Mouse (Mus musculus) adrenal gland, adult 10 weeks (tissue): ENCODE measurements around the gene Armt1. TPM values are rescaled to one million over a fixed set of nuclear protein-coding genes. Genes with fewer than 3 reads are reported as not detected.

Experiments
- polyA plus RNA-seq: library from polyadenylated mRNA; stranded (reverse); fragments of 350-450 nt; fragmentation: Illumina TruSeq; extraction: RNeasy Lipid Tissue Mini Kit (QIAGEN cat#74804); gene quantifications from one replicate; pipeline ENCODE4 v1.2.3, GENCODE M21; 2014; ENCODE audit warnings: low read depth, low replicate concordance

Gene Armt1
- 47.6 TPM for polyA plus RNA-seq

DNA sequence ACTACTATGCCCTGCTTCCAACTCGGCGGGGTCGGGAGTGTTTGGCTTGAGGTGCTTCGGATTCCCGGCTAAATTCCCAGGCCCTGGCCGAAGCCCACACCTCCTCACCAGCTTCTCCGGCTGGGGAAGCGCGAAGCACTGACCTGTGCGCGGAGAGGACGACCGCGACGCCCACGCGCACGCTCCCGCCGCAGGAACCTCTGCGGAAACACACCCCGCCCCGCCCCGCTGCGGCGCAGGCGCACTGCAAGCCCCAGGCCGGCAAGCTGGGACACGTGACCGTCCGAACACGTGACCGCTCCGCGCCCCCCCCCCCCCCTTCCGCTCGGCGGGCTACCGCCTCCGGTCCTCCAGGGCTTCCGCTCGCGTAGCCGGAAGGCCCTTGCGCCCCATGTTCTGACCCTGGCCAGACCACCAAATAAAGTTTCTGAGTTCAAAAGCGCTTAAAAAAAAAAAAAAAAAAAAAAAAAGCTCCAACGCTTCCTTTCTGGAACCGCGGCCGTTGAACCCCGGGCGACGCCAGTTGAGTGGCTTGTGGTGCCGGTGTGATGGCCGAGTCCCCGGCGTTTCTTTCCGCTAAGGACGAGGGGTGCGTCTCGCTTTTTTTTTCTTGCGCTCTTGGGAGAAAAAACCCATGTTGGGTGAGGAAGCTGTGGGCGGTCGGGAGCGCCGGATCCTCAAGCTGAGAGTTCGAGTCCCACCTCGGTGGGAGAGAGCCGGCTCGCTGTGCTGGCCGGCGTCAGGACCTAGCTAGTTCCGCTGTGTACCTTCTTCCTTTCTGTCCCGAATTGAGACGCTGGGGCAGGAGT is at the start of gene Armt1, which contains the start of gene Rmnd1:
Armt1 (plus strand) TSS at position 345 of the 809 bp plus-strand sequence.
Rmnd1 (minus strand) TSS at position 266 of the 809 bp plus-strand sequence.

GRCm38 (mm10) chr10:4387701-4388383 is 44.4 kb upstream of the Armt1 start, which contains the start of gene Zbtb2:
Zbtb2 (minus strand) TSS chr10:4388108.

GRCm38 (mm10) chr10:4482355-4482754 is 50.1 kb downstream of the Armt1 start, which contains the start of gene Ccdc170:
Ccdc170 (plus strand) TSS chr10:4482502.

Other genes with a start within 250 kb of the Armt1 start
- 10.3 TPM for gene Akap12, start 166.1 kb upstream of the Armt1 start, polyA plus RNA-seq
- gene Zbtb2, start 44.4 kb upstream of the Armt1 start, polyA plus RNA-seq, result 20.2 TPM
- gene Rmnd1, start 79 bp upstream of the Armt1 start, polyA plus RNA-seq, result 75.6 TPM
- gene Ccdc170, start 50.0 kb downstream of the Armt1 start, polyA plus RNA-seq, result 0.17 TPM
- 16.6 TPM for gene Esr1, start 179.1 kb downstream of the Armt1 start, polyA plus RNA-seq